Mouse (Mus musculus) kidney, postnatal 0 days (tissue): ENCODE data around the gene C2cd3. TPM values are rescaled to one million over a fixed set of nuclear protein-coding genes. Genes with fewer than 3 reads are reported as not detected.

Experiments
- ATAC-seq: fragments of 200-750 bp; cut with Nextera tagmentation; replicated peaks from 2 replicates; pipeline ENCODE4 v1.8.0; 2017; ENCODE audit warnings: low read depth, moderate number of reproducible peaks, moderate TSS enrichment, moderate library complexity; ENCODE audit not compliant: low FRiP score
- DNase-seq: peaks from one replicate; pipeline ENCODE4 v3.0.0-alpha.2; 2016; ENCODE audit warnings: low spot score
- H3K27ac ChIP-seq: fragments of 300-500 bp; sonication (generic); 2 replicates; pipeline ENCODE4 v1.5.1; 2014; ENCODE audit warnings: mild to moderate bottlenecking
- H3K27me3 ChIP-seq: fragments of 300-500 bp; sonication (generic); 2 replicates; pipeline ENCODE4 v1.6.1; 2014; ENCODE audit warnings: low read length, mixed read lengths; ENCODE audit not compliant: insufficient read depth
- H3K36me3 ChIP-seq: fragments of 300-500 bp; sonication (generic); 2 replicates; pipeline ENCODE4 v1.6.1; 2014; ENCODE audit warnings: low read length, mixed read lengths; ENCODE audit not compliant: insufficient read depth
- H3K4me1 ChIP-seq: fragments of 300-500 bp; sonication (generic); replicated peaks from 2 replicates; pipeline ENCODE4 v1.6.1; 2014; ENCODE audit warnings: antibody characterized with exemption, low read length, mixed read lengths; ENCODE audit not compliant: insufficient read depth
- H3K4me2 ChIP-seq: fragments of 300-500 bp; sonication (generic); 2 replicates; pipeline ENCODE4 v1.6.1; 2014; ENCODE audit warnings: mild to moderate bottlenecking, low read length, moderate library complexity, mixed read lengths
- H3K4me3 ChIP-seq: fragments of 300-500 bp; sonication (generic); replicated peaks from 2 replicates; pipeline ENCODE4 v1.5.1; 2014; ENCODE audit warnings: low read depth, low read length
- H3K9ac ChIP-seq: fragments of 300-500 bp; sonication (generic); 2 replicates; pipeline ENCODE4 v1.6.1; 2014; ENCODE audit warnings: low read depth, low read length
- H3K9me3 ChIP-seq: fragments of 300-500 bp; sonication (generic); replicated peaks from 2 replicates; pipeline ENCODE4 v1.6.1; 2016; ENCODE audit warnings: low read length, inconsistent platforms, mixed read lengths
- CTCF ChIP-seq: IDR thresholded peaks from 2 replicates; pipeline ENCODE4 v1.5.1; 2016; ENCODE audit warnings: antibody characterized with exemption, low read depth, mild to moderate bottlenecking, moderate library complexity
- WGBS: fragments of 180-500 bp; shearing (Covaris S2); extraction: QIAGEN DNeasy Blood & Tissue Kit; methylation state at CpG from one replicate; pipeline ENCODE4 v1.1.7; 2014; 5-methylcytosine and 5-hydroxymethylcytosine counted together
- polyA plus RNA-seq: library from polyadenylated mRNA; unstranded; fragments of >200 nt; fragmentation: Nextera tagmentation; extraction: Ambion mirVana; gene quantifications from 2 replicates; pipeline ENCODE4 v1.2.1, GENCODE M21; 2015

The C2cd3 gene
- polyA plus RNA-seq, 1 experiment from 2014 or later = 13.1 TPM

- no peak for TF ChIP-seq CTCF
- H3K36me3 ChIP-seq = peaks cover 64% of the 10 kb centered on the region
- no peak for DNase-seq
- WGBS = 92% methylated on average over 2 of the region's 2 CpGs
- no peak overlapping the region for H3K9ac ChIP-seq
- H3K4me3 ChIP-seq = no peak overlapping the region
- no peaks in the 10 kb centered on the region for H3K9me3 ChIP-seq
- H3K27me3 ChIP-seq = no peaks in the 10 kb centered on the region
- no peaks in the 10 kb centered on the region for H3K4me1 ChIP-seq
- H3K27ac ChIP-seq = no peak overlapping the region
- no peak for ATAC-seq
- H3K4me2 ChIP-seq = no peak overlapping the region
These were observed 36.1 kb upstream of the C2cd3 start for GRCm38 (mm10) chr7:100335921-100336320.

GRCm38 (mm10) chr7:100354984-100355383, 17.0 kb upstream of the C2cd3 start:
- H3K4me1 ChIP-seq = no peaks in the 10 kb centered on the region
- no peaks in the 10 kb centered on the region for H3K9me3 ChIP-seq
- 70% methylated on average over 4 of the region's 4 CpGs for WGBS
- H3K4me3 ChIP-seq = no peak overlapping the region
- H3K9ac ChIP-seq = no peak overlapping the region
- no peak overlapping the region for H3K4me2 ChIP-seq
- H3K36me3 ChIP-seq = no peaks in the 10 kb centered on the region
- no peaks in the 10 kb centered on the region for H3K27me3 ChIP-seq
- no peak for TF ChIP-seq CTCF
- no peak for DNase-seq
- no peak overlapping the region for H3K27ac ChIP-seq
- ATAC-seq = no peak

- no peak for DNase-seq
- Histone ChIP-seq H3K4me3 (no peak overlapping the region), H3K27me3 (no peaks in the 10 kb centered on the region), H3K36me3 (no peaks in the 10 kb centered on the region), H3K27ac (no peak overlapping the region), H3K4me1 (no peaks in the 10 kb centered on the region), H3K9ac (no peak overlapping the region), H3K9me3 (no peaks in the 10 kb centered on the region), H3K4me2 (no peak overlapping the region)
- no peak for TF ChIP-seq CTCF
- 66% methylated on average over 5 of the region's 5 CpGs for WGBS
- no peak for ATAC-seq
These were observed 15.7 kb upstream of the C2cd3 start for GRCm38 (mm10) chr7:100356324-100356723.

GRCm38 (mm10) chr7:100356768-100357167, 15.3 kb upstream of the C2cd3 start:
- no peaks in the 10 kb centered on the region for H3K9me3 ChIP-seq
- DNase-seq = peak; percentile 29
- 55% methylated on average over 1 of the region's 1 CpGs for whole genome bisulfite sequencing
- no peak for ATAC-seq
- H3K9ac ChIP-seq = no peak overlapping the region
- no peak overlapping the region for H3K4me2 ChIP-seq
- no peaks in the 10 kb centered on the region for H3K4me1 ChIP-seq
- no peaks in the 10 kb centered on the region for H3K36me3 ChIP-seq
- TF ChIP-seq CTCF = no peak
- no peak overlapping the region for H3K27ac ChIP-seq
- no peaks in the 10 kb centered on the region for H3K27me3 ChIP-seq
- no peak overlapping the region for H3K4me3 ChIP-seq

- no peak overlapping the region for H3K27ac ChIP-seq
- no peak overlapping the region for H3K9ac ChIP-seq
- no peaks in the 10 kb centered on the region for H3K27me3 ChIP-seq
- no peak for ATAC-seq
- DNase-seq = no peak
- H3K36me3 ChIP-seq = no peaks in the 10 kb centered on the region
- H3K4me2 ChIP-seq = no peak overlapping the region
- no peaks in the 10 kb centered on the region for H3K9me3 ChIP-seq
- no peak overlapping the region for H3K4me3 ChIP-seq
- TF ChIP-seq CTCF = no peak
- no peaks in the 10 kb centered on the region for H3K4me1 ChIP-seq
These were observed 14.2 kb upstream of the C2cd3 start for GRCm38 (mm10) chr7:100357856-100358255.

GRCm38 (mm10) chr7:100363162-100363561, 8.9 kb upstream of the C2cd3 start:
- no peak for TF ChIP-seq CTCF
- Histone ChIP-seq H3K36me3 (no peaks in the 10 kb centered on the region), H3K9me3 (no peaks in the 10 kb centered on the region), H3K4me3 (no peak overlapping the region), H3K27me3 (no peaks in the 10 kb centered on the region), H3K4me2 (no peak overlapping the region), H3K9ac (no peak overlapping the region), H3K27ac (no peak overlapping the region), H3K4me1 (no peaks in the 10 kb centered on the region)
- ATAC-seq (no peak), DNase-seq (no peak)
- WGBS = 79% methylated on average over 2 of the region's 2 CpGs

- H3K4me3 ChIP-seq = no peak overlapping the region
- TF ChIP-seq CTCF = no peak
- DNase-seq (peak; percentile 56), ATAC-seq (no peak)
- no peaks in the 10 kb centered on the region for H3K36me3 ChIP-seq
- H3K9ac ChIP-seq = no peak overlapping the region
- 27% methylated on average over 6 of the region's 6 CpGs for WGBS
- no peaks in the 10 kb centered on the region for H3K9me3 ChIP-seq
- no peak overlapping the region for H3K27ac ChIP-seq
- no peaks in the 10 kb centered on the region for H3K27me3 ChIP-seq
- H3K4me2 ChIP-seq = no peak overlapping the region
- no peaks in the 10 kb centered on the region for H3K4me1 ChIP-seq
These were observed 7.1 kb upstream of the C2cd3 start for GRCm38 (mm10) chr7:100364888-100365287.
